Mouse (Mus musculus) thymus, postnatal 14 days (tissue): ENCODE results near the gene Kcnf1.
A peak's percentile ranks its signal among the peaks of the same experiment; 100 is the strongest.

ENCODE experiments used
- DNase-seq: peaks from one replicate; pipeline ENCODE4 v3.0.0; 2021

Kcnf1 gene

DNA sequence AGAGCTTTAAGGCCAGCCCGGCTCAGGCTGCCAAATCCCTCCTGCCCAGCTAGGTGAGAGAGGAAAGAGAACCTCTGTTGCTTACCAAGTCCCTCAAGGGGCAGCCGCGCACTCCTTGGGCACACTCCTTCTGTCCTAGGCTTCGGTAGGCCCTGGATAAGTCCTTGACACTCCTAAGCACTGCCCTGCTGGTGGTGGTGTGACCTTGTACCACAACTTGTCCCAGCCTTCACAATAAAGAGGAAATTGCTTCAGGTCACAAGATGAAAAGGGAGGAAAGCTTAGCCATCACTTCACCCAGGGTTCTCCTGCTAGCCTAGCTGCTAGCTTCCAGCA is at the start of gene Kcnf1:
TSS of gene Kcnf1 (minus strand) at position 132 of the 336 bp plus-strand sequence.
- no peak for DNase-seq

- DNase-seq, result no peak
Observed at GRCm38 (mm10) chr12:17225012-17225411, 48.3 kb upstream of the Kcnf1 start.

DNA sequence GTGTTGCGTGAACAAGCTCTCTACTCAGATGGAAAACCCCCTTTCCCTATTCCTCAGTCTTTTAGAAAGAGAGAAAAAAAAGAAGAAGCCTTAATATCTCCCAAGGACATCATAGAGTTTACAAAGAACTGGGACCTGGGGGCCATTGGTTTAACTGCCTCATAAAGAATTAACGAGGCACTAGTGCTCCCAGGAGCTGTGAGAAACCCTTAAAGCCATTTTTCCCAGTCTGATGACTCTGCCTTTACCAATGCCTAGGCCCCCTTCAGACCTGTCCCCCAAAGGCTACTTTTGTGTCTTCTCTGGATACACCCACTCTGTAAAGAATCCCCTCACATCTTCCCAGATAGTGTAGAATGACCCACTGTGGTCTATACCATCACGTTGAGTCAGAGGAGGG is 46.4 kb upstream of the Kcnf1 start:
- no peak for DNase-seq

GRCm38 (mm10) chr12:17221891-17222428 is 45.3 kb upstream of the Kcnf1 start:
- DNase-seq, result peak; percentile 29

DNA sequence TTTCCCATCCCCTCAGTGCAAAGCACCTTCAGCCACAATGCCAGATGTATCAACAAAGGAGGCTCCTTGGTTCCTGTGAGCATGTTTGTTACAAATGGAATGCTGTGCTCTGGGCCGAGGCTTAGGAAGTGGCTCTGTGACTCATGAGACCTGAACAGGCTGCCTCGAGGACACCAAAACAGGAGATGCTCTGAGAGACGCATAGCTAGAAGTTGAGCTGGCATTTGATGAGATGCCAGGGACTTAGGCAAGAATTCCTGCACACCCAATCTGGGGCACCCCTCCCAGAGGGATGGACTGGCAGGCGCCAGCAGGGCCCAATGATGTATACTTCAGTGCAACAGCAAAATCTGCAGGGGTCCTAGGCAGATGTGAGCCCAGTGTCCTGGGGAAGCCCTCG is 43.9 kb upstream of the Kcnf1 start:
- DNase-seq, result no peak

DNA sequence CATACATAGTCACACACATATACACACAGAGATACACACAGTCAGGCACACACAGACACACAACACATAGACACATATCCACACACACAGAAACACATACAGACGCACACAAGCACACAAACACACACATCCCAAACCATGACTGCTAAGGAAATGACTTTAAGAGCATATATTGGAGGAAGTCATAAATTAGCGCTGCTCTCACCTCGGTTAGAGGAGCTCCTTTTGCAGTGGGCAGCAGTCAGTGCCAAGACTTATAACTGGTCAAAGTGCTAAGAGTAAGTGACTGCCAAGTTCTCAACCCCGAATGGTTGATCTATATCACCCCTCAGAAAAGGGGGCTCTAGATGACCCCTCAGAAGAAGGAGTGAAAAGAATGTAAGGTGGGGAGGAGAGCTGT is 42.4 kb upstream of the Kcnf1 start:
- DNase-seq, result no peak

GRCm38 (mm10) chr12:17218390-17218789 is 41.7 kb upstream of the Kcnf1 start:
- no peak for DNase-seq

DNA sequence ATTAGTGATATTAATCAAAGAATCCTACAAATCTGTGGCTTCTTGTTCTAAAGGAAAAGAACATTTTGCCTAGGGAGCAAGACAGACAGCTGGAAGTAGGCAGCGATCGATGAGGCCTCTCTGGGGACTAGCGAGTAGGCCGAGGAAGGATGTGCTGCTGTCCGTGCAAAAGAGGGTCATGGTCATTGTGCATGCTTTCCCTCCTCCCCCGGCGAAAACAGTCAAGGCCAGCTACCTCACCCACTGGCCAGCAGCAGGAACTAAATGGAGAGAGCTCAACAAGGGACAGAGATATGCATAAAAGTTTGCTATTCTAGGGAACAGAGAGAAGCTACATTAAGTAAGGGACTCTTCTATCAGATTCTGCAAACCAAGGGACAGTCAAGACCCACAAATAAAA is 39.1 kb upstream of the Kcnf1 start:
- DNase-seq, result no peak

- no peak for DNase-seq
Observed at GRCm38 (mm10) chr12:17202492-17203322, 26.0 kb upstream of the Kcnf1 start.

DNA sequence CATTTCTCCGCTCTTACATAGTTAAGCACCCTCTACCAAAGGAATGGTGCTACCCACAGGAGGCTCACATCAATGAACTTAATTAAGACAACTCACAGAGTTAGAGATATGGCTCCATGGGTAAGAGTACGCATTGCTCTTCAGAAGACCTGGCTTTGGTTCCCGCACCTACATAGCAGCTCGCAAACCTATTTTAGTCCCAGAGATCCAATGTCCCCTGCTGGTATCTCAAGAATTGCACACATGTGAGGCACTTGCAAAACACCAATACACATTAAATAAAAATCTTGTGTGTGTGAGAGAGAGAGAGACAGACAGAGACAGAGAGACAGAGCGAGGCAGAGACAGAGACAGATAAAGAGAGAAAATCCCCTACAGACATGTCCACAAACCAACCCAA is 21.9 kb upstream of the Kcnf1 start:
- no peak for DNase-seq

DNA sequence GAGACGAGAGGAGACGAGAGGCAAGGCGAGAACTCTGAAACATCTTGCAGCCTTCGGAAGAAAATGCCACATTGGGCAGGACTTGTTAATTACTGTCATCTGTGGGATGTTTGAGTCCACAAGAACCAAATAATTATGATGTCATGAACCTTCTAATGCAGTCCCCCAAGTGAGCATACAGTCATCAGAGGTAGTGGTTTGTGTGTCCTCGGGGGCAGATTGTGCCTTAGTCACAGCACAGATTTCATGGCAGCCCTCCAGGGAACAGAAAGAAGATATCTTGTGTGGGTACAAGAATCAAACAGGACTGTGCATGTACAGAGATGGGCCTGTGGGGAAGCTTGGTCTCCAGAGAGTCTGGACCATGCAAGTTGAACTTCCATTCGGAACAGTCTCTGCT is 17.5 kb upstream of the Kcnf1 start:
- DNase-seq, result no peak

- no peak for DNase-seq
Observed at GRCm38 (mm10) chr12:17193311-17193710, 16.6 kb upstream of the Kcnf1 start.

GRCm38 (mm10) chr12:17192887-17193286 is 16.2 kb upstream of the Kcnf1 start:
- no peak for DNase-seq

- no peak for DNase-seq
Observed at GRCm38 (mm10) chr12:17184303-17184775, 7.7 kb upstream of the Kcnf1 start.

DNA sequence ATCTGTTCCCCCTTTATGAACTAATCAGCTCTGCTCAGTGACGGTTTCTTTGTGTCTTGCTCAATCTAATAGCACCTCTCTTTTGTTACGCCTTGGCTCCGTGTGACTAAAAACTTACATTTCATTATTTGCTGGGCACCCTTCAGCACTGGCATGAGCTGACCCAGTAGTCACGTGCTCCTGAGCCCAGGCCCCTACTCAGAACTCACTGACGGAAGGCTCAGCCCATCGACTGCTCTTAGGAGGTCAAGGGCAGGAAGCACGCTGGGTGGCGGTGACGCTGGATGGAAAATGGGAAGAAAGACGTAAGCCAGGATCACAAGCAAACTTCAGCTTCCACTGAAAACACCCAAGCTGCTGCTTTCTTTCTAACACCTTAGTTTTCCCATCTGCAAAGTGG is 7.1 kb upstream of the Kcnf1 start:
- no peak for DNase-seq

- peak; percentile 49 for DNase-seq
Observed at GRCm38 (mm10) chr12:17176041-17176756, 489 bp downstream of the Kcnf1 start.

GRCm38 (mm10) chr12:17175531-17175951 is 1.1 kb downstream of the Kcnf1 start:
- DNase-seq, result no peak

- no peak for DNase-seq
Observed at GRCm38 (mm10) chr12:17175124-17175523, 1.6 kb downstream of the Kcnf1 start.

DNA sequence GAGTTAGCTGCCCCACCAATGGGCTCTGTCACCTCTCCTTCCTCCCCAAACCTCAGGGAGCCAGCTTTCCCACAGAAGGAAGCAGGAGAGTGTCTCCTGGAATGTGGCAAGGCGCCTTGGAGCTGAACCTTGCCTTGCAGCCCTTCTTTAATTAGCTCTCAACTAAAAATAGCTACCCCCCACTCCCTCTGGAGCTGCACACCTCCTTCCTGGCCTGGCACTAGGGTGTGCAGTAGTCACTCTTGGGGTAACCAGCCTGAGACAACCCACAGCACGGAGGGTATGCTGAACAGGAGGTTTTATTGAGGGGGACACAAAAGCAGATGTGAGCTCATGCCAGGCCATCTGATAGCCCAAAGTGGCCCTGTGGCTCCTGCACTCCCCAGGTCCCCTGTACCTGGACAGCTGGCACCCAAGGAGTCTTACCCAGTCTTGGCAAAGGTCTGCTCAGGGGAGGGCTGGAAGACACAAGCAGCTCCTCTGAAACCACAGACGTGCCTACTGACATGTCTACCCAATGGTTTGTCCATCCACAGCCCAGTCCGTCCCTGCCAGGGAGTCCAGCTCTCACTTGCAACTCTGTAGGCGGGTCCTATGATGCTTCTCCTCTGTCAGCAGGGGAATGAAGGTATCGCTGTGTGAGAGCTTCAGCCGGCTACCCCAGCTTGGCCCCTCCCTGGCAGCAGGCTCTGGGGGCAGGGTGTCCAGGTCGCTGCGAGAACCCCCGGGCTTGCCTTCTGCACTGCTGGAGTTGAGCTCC is 2.4 kb downstream of the Kcnf1 start:
- no peak for DNase-seq

DNA sequence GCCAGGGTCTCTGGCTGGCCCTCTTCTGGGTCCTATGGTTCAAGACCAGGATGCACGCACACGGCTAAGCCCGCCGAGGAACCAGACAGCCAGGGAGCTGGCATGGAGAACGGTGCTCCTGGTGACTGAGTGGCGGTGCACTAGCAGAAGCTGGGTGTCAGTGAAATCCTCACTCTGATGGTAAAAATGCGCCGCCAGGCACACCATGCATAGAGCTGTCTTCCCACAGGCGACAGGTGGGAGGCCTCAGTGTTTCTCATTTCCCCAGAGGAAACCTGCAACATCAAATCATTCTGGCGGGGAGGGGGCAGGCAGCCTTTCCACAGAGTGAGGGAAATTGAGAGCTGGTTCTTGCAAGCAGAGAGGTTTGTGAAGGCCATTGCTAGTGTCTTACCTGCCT is 6.3 kb downstream of the Kcnf1 start:
- no peak for DNase-seq

GRCm38 (mm10) chr12:17166116-17166515 is 10.6 kb downstream of the Kcnf1 start:
- no peak for DNase-seq

DNA sequence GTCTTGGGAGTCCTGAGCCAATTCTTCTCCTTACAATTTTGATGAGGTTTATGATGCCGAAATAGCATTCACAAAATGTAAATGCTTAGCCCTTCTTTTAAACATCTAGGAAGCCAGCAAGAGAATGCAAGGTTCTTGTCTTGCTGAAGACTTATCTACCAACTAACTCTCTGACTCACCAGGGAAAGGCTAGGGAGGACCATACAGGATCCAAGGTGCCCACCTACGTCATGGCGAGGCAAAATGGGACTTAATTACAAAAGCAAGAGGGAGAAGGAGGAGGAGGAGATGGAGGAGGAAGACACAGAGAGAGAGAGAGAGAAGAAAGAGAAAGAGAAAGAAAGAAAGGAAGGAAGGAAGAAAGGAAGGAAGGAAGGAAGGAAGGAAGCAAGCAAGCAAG is 12.7 kb downstream of the Kcnf1 start:
- no peak for DNase-seq

DNA sequence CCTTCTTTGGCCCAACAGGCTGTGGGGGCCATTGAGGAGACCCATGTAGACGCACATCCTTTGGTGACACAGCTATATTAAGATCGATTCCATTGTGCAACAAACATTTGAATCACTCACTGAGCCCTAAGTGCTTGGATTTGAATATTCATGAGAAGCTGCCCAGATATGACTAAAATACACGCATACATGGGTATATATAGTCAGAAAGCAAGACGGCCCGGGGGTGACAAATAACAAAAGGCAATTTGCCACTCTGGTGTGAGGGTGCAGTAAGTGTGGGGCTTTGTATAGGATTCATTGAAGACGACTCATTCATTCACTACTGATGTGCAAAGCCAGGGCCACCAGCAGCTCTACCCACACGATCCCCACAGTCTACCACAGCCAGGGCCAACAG is 17.1 kb downstream of the Kcnf1 start:
- DNase-seq, result no peak
